In the genomic region with DNA sequence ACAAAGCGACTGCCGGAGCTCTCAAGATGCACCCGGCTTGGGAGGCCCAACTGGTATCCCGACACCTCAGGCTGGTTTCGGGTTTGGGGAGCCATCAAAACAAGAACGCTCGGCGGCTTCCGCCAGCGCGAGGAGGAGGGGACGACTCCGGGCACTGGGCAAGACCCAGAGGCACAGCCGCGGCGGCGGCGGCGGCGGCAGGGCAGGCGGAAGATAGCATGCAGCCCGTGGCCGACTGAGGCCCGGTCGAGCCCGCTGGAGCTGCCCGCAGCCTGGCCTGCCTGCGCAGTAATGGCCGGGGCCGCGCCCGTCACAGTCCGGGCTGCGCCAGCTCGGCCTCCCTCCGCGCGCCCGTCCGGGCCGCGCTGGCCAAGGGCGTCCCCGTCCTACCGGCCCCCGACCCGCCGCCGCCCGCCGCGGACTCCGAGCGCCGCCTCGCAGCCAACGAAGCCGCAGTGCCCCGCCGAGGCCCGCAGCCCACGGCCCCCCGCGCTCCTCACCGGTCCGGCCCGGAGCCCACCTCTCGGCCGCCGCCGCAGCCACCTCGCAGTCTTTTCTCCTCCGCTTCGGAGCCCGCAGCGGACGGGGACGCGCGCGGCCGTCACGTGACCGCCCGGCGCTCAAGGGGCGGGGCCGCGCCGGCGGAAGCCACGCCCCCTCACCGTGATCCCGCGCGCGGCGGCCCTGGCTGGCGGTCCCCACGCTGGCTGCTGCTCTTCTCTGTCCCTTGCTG, we compare ENCODE assay signal across 8 mouse cellular contexts. TPM values are rescaled to one million over a fixed set of nuclear protein-coding genes. Genes with fewer than 3 reads are reported as not detected.
DNase-seq lines count a peak whose midpoint lies in the region; ATAC-seq and TF ChIP-seq lines count a peak whose summit lies in the region.

No protein-coding gene starts in this region.

- TF ChIP-seq CTCF in cortical plate, adult 2 months (IDR thresholded peaks at IDR 0.05; ENCODE audit: extremely low read depth, insufficient read depth, low read length), result no peak

- DNase-seq in adipocyte (ENCODE audit: low spot score), result peak; percentile 78
- DNase-seq in gastrocnemius, adult 8-10 months (ENCODE audit: low spot score in 2 of 2), result peak; percentile 78 to 87
- DNase-seq in induced T-regulatory cell, adult 2 months (ENCODE audit: low read depth), result peak; percentile 87
- peak; percentile 74 to 80 for DNase-seq in left cerebral cortex, adult 8-10 months (ENCODE audit: low spot score in 2 of 2)
- peak; percentile 91 for DNase-seq in right cerebral cortex, adult 18-20 months
- DNase-seq in urinary bladder, adult 2 months (ENCODE audit: low spot score), result peak; percentile 96

- peak; percentile 70 for ATAC-seq in megakaryocyte, adult 5-6 weeks (ENCODE audit: poor library complexity, severe bottlenecking)

- peaks cover 5% of the 10 kb centered on the region for H3K4me1 ChIP-seq in cortical plate, adult 2 months (ENCODE audit: control insufficient read depth, insufficient read depth, low read length)

- peak overlapping the region; percentile 75 for H3K4me3 ChIP-seq in cortical plate, adult 2 months (ENCODE audit: insufficient read depth, low read length)

- H3K27ac ChIP-seq in cortical plate, adult 2 months (ENCODE audit: insufficient read depth, low read length), result peak overlapping the region; percentile 83

- no peak for TF ChIP-seq POLR2A in cortical plate, adult 2 months (IDR thresholded peaks at IDR 0.05; ENCODE audit: extremely low read depth, insufficient read depth, low read length)

RNA-seq across cellular contexts. Expression of gene Rnf146, which starts 0.6 kb away (rescaled TPM):
- 89.2 and 91.0 TPM in 2 replicates for polyA plus RNA-seq in cortical plate, adult 2 months (2012; rRNA removed)
- 10 to 100 TPM; 47.5 to 60.5 (median 59.5) TPM for total RNA-seq in gastrocnemius, adult 8-10 months (2022)
- total RNA-seq in left cerebral cortex, adult 8-10 months (2022), result 10 to 100 TPM; 85.8 to 94.5 (median 89.2) TPM
- 33.1 and 36.4 TPM in 2 replicates for total RNA-seq in megakaryocyte, adult 5-6 weeks (2015)
- 49.4 and 50.1 TPM in 2 replicates for total RNA-seq in megakaryocyte, adult 5-6 weeks (2017)
- polyA plus RNA-seq in urinary bladder, adult 2 months (2012; rRNA removed), result 63.8 and 67.7 TPM in 2 replicates

RNA-seq across cellular contexts. Expression of gene Echdc1, which starts 48.7 kb away (rescaled TPM):
- 25.6 and 26.2 TPM in 2 replicates for polyA plus RNA-seq in cortical plate, adult 2 months (2012; rRNA removed)
- 10 to 100 TPM; 33.3 to 38.7 (median 35.1) TPM for total RNA-seq in gastrocnemius, adult 8-10 months (2022)
- total RNA-seq in left cerebral cortex, adult 8-10 months (2022), result 10 to 100 TPM; 27.7 to 38.2 (median 31.8) TPM
- total RNA-seq in megakaryocyte, adult 5-6 weeks (2015), result 5.4 and 5.5 TPM in 2 replicates
- total RNA-seq in megakaryocyte, adult 5-6 weeks (2017), result 8.9 and 9.7 TPM in 2 replicates
- 26.4 and 32.7 TPM in 2 replicates for polyA plus RNA-seq in urinary bladder, adult 2 months (2012; rRNA removed)

Comparison
In these comparisons a context has a peak if more than half of its experiments do, and no peak if none do; other contexts are left out.
1. Peak in every context shown above with its lines: DNase-seq, ATAC-seq, H3K4me3 ChIP-seq and H3K27ac ChIP-seq.